Mouse (Mus musculus): Measurements from ENCODE around the gene Fras1. TPM values are rescaled to one million over a fixed set of nuclear protein-coding genes. Genes with fewer than 3 reads are reported as not detected.

Gene Fras1
- total RNA-seq, 1 experiment from 2014 or later, result not detected

DNA sequence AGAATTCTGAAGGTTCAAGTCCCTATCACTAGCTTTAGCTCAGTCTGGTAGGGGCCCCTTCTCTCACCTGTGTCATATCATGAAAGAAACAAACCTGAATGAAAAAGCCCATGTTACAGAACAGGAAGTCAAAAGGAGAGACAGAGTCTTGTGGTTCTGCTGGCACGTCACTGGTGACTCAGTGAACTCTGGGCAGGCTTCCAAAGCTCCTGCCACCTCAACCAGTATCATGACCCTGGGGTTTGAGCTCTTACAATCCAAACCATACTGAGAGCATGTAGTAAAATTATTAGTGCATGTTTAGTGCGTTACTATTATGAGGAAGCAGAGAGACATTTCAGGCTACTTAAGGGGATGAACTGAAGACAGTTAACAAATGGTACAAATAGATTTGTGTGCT, 246.5 kb downstream of the Fras1 start:
- ATAC-seq (replicated peaks; ENCODE audit: insufficient number of reproducible peaks, low FRiP score, low TSS enrichment, poor library complexity, severe bottlenecking), result no peak

GRCm38 (mm10) chr5:96620618-96621017, 246.9 kb downstream of the Fras1 start:
- no peak for ATAC-seq (replicated peaks; ENCODE audit: insufficient number of reproducible peaks, low FRiP score, low TSS enrichment, poor library complexity, severe bottlenecking)

GRCm38 (mm10) chr5:96622604-96623352, 249.0 kb downstream of the Fras1 start:
- ATAC-seq (replicated peaks; ENCODE audit: insufficient number of reproducible peaks, low FRiP score, low TSS enrichment, poor library complexity, severe bottlenecking), result no peak

DNA sequence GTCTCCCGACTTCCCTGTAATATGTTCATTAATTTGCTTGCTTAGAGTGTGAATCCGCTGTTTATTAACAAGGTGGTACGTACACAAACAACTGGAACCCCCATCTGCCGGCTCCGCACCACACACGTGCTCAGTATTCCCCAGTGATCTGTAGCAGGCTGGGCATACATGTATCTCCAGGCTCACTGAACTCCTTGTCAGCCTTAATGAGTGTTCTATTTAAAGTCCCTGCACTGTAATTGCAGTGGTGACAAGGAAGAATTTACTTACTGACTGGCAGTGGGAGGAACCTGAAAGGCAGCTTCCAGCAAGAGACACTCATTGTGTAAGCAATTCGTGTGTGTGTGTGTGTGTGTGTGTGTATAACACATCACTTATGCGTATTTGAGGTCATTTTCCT, 256.1 kb downstream of the Fras1 start:
- no peak for ATAC-seq (replicated peaks; ENCODE audit: insufficient number of reproducible peaks, low FRiP score, low TSS enrichment, poor library complexity, severe bottlenecking)

DNA sequence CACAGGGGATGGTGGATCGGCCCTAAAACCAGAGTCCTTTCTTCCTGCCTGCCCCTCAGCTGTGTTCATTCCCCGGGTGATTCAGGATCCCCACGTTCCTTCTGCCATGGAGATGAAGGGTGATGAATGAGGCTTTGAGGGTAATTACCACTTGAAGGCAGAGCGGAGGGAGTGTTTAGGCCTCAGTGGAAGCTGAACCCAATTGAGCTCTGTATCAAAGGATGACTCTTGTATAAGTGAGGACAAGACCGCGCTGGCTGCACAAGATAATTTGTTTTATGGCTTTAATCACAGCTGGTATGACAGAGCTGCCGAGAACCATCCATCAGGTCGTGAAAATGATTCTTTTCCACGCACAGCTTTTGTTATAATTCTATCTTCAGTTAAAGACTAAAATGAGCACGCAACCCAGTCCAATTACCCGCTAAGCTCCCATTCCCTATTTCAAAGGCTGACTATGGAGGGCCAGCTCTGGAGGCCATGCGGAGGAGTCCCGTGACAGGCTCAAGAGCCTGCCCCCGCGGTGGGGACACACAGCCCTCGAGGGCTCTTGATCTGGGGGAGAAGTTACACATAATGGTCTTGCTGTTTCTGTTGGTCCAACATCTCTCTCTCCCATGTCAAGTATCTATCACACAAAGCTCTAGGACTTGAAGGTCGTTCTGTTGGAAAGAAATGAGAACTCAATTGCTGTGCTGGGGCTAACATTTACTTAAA, 261.5 kb downstream of the Fras1 start:
- no peak for ATAC-seq (replicated peaks; ENCODE audit: insufficient number of reproducible peaks, low FRiP score, low TSS enrichment, poor library complexity, severe bottlenecking)

GRCm38 (mm10) chr5:96635866-96636265, 262.1 kb downstream of the Fras1 start:
- no peak for ATAC-seq (replicated peaks; ENCODE audit: insufficient number of reproducible peaks, low FRiP score, low TSS enrichment, poor library complexity, severe bottlenecking)

DNA sequence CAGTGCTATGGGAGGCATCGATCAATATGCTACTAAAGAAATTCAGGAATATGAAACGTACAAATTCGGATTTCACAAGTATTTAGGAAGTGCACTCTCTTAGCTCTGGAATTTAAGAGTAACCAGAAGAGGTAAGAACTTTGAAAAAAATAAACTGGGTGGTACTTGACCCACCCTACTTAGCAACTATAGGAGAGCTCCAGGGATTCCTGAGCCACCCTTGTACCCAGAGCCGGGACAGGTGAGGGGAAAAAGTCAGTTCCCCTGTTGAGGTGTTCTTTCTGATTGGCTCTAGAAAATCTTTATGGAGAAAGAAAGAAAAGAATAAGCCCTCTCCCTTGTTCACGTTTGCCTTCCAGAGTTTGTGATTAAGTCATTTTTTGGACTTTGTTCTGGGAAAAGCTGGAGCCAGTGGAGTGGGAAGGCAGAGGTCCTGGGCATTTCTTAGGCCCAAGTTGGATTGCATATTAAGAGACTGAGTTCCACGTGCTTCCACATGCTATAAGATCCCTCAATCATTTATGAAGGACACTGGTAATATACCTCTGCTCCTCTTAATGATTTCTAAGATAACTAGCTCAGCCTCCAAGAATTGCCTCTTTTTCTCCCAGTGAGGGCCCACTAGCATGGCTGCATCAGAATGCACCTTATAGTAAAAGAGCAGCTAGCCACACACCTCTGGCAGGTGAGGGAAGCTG, 265.6 kb downstream of the Fras1 start:
- ATAC-seq (replicated peaks; ENCODE audit: insufficient number of reproducible peaks, low FRiP score, low TSS enrichment, poor library complexity, severe bottlenecking), result no peak

DNA sequence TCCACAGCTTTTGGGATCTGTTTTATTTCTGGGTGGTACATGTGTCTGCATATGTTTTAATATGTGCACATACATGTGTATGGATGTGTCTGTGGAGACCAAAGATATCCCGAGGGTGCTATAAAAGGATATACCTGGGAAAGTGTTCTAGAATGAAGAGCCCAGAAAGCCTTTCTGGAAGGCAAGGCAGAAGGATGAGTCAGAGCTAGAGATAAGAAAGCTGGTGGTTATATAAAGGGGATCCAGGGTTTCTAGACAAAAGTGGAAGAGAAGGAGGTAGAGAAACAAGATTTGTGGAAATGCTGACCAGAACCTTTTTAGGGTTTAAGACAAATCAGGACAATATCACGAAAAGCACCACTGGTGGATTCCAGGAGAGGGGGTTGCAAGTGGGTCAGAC, 267.5 kb downstream of the Fras1 start:
- no peak for ATAC-seq (replicated peaks; ENCODE audit: insufficient number of reproducible peaks, low FRiP score, low TSS enrichment, poor library complexity, severe bottlenecking)

DNA sequence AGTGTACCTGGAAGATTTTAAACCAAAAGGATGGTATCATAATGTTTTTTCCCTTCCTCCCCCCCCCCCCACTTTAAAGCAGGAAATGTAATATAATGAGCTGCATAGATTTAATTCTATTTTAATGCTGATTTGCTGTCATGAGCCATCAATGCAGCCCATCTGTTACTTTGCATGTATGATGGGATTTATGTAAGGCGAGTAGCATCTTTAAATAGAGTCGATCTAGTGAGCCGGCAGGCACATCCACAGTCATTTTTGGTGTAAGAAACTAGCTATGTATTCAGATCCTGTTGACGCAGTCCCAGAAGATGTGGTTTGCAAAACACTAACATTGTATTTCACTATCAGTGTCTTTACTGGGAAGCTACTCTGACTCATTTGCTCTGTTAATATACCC, 301.9 kb downstream of the Fras1 start:
- no peak for ATAC-seq (replicated peaks; ENCODE audit: insufficient number of reproducible peaks, low FRiP score, low TSS enrichment, poor library complexity, severe bottlenecking)

GRCm38 (mm10) chr5:96677498-96677897, 303.7 kb downstream of the Fras1 start:
- no peak for ATAC-seq (replicated peaks; ENCODE audit: insufficient number of reproducible peaks, low FRiP score, low TSS enrichment, poor library complexity, severe bottlenecking)

- ATAC-seq (replicated peaks; ENCODE audit: insufficient number of reproducible peaks, low FRiP score, low TSS enrichment, poor library complexity, severe bottlenecking), result no peak
These were observed 307.3 kb downstream of the Fras1 start for GRCm38 (mm10) chr5:96681085-96681484.

DNA sequence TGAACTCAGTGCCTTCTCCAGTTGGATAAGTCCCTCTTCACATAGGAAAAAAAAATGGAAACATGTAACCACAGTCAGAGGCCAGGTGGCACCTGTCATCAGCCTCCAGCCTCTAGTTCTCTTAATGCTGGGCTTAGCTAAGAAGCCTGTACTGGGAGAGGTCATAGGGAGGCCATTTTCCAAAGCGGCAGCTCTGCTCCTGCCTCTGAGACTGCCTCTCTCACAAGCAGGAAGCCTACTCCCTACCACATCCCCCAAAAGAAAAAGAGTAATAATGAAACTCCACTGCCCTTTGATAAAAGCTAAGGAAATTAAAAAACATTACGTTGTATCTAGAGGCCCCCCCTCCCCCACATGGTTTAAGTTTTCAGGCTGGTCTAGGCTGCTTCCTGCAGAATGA, 309.0 kb downstream of the Fras1 start:
- no peak for ATAC-seq (replicated peaks; ENCODE audit: insufficient number of reproducible peaks, low FRiP score, low TSS enrichment, poor library complexity, severe bottlenecking)

DNA sequence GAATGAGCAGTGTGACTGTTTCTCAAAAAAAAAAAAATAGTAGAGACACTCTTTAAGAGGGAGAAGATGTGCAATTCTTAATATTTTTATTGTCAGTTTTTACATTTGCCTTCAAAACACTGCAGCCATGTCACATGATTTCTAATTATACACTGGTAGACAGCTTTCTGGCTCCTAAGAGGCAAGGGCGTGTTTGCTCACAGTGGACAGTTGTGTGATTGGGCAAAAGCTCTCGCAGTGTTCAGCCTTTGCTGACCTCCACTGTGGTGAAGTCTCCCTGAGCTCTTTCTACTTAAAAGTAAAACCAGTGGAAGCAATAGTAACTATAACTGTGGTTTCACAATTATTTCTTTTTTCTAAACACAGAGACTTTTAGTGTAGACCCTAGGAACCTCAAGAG, 315.1 kb downstream of the Fras1 start:
- no peak for ATAC-seq (replicated peaks; ENCODE audit: insufficient number of reproducible peaks, low FRiP score, low TSS enrichment, poor library complexity, severe bottlenecking)

DNA sequence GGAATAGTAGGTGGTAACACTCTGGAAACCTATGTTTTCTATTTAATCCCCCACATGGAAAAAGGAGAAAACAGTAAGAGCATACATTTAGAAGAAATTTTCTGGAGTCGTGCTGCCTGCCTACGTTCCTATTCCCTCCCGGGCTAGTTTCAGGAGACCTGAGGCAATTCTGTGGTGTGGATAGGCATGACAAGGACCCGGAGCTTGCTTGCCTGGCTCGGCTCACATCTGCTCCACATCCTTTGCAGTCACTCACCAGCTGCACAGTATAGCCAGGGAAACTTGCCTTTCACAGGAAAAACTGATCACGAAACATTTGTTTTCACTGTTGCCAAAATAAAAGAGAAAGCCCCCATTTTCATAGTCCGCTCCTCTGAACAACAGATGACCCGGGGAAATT, 325.2 kb downstream of the Fras1 start:
- no peak for ATAC-seq (replicated peaks; ENCODE audit: insufficient number of reproducible peaks, low FRiP score, low TSS enrichment, poor library complexity, severe bottlenecking)

DNA sequence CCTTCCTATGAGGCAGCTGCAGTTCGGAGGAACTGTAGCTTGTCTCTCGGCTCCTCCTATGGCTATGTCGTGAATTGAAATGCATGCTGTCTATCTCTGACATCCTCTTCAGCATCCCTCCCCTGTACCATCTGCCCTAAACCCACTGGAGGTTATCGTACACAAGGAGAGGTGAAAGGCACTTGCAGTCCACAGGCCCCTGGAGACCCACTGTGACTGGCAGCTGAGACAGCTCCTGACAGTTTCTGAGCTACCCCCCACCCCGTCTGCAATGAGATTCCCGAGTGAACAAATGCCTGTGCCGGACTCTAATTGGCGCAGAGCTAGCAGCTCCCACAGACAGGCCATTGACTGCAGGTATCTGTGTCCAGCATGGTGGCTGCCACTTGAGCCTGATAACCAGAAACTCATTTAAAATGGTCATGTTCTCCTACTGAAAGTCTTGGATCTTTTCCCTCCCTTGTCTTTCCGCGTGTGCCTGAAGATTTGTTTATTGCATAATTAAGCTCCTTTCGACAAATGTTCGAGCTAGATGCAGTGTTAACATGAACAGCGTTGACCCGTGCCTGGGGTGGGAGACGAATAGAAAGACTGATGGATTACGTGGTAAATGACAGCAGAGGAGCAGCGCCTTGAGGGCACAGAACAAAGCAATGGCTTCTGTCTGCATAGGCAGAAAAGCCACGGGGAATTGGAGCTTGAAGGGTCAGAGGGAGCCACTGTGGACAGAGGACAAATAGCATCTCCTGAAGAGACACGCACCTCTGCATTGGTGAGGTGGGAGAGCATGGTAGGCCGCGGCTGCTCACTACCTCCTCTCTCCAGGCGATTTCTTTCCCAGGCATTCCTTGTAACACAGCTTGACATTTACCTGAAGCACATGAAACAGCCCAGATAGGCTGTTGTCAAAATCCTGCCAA, 329.2 kb downstream of the Fras1 start:
- ATAC-seq (replicated peaks; ENCODE audit: insufficient number of reproducible peaks, low FRiP score, low TSS enrichment, poor library complexity, severe bottlenecking), result no peak

DNA sequence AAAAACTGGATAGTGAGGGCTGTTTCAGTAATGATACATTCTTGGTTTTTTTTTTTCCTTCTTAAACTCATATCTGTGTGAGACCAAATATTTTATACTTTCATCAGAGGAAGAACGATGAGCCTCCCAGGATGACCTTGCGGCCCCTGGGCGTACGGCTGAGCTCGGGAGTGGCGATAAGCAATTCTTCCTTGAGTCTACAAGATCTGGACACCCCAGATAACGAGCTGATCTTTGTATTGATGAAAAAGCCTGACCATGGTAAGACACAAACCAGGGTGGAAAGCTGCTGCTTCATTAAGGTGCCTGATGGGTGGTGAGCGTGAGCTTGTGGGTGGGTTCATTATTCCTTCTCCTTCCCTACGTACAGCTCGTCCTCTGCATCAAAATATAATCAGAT, 334.8 kb downstream of the Fras1 start:
- no peak for ATAC-seq (replicated peaks; ENCODE audit: insufficient number of reproducible peaks, low FRiP score, low TSS enrichment, poor library complexity, severe bottlenecking)

GRCm38 (mm10) chr5:96712089-96712684, 338.4 kb downstream of the Fras1 start:
- no peak for ATAC-seq (replicated peaks; ENCODE audit: insufficient number of reproducible peaks, low FRiP score, low TSS enrichment, poor library complexity, severe bottlenecking)

DNA sequence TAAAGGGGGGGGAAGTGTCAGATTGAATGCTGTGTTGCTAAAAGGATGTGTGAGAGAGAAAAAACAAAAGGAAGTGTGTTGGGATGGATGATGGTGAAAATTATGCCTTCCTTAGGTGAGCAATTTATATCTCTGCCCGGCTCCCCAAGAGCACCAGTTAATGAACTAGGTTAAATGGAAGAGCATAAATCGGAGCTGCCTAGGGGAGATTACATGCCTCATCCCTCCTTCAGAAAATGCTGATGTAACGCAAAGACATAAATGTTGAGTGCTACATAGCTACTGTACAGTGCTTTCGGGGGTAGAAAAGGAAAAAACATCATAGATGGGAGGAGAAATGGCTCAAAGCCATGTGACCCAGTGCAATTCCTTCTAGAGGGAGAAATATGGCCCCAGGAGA, 339.0 kb downstream of the Fras1 start:
- ATAC-seq (replicated peaks; ENCODE audit: insufficient number of reproducible peaks, low FRiP score, low TSS enrichment, poor library complexity, severe bottlenecking), result no peak

Data from monocyte, adult 5-6 weeks (primary cell).